Mouse (Mus musculus) heart, embryonic 16.5 days (tissue): ENCODE data around the gene Rprd1b. TPM values are rescaled to one million over a fixed set of nuclear protein-coding genes. Genes with fewer than 3 reads are reported as not detected.

Experiments
- ATAC-seq: fragments of 200-750 bp; cut with Nextera tagmentation; replicated peaks from 2 replicates; pipeline ENCODE4 v1.8.0; 2017; ENCODE audit warnings: moderate number of reproducible peaks; ENCODE audit not compliant: insufficient read depth, low FRiP score; ENCODE audit errors: extremely low read depth
- H3K27ac ChIP-seq: fragments of 300-500 bp; sonication (generic); 2 replicates; pipeline ENCODE4 v1.5.1; 2014; ENCODE audit warnings: mild to moderate bottlenecking, low read length, control low read depth, moderate library complexity
- H3K27me3 ChIP-seq: fragments of 300-500 bp; sonication (generic); 2 replicates; pipeline ENCODE4 v1.6.1; 2014; ENCODE audit warnings: low read length, mixed read lengths; ENCODE audit not compliant: control insufficient read depth, insufficient read depth
- H3K36me3 ChIP-seq: fragments of 300-500 bp; sonication (generic); 2 replicates; pipeline ENCODE4 v1.6.1; 2014; ENCODE audit not compliant: control insufficient read depth, insufficient read depth
- H3K4me1 ChIP-seq: fragments of 300-500 bp; sonication (generic); 2 replicates; pipeline ENCODE4 v1.6.1; 2014; ENCODE audit warnings: low read length, mixed read lengths; ENCODE audit not compliant: control insufficient read depth, insufficient read depth
- H3K4me2 ChIP-seq: fragments of 300-500 bp; sonication (generic); 2 replicates; pipeline ENCODE4 v1.6.1; 2014; ENCODE audit warnings: low read depth, mild to moderate bottlenecking, control low read depth, low read length
- H3K4me3 ChIP-seq: fragments of 300-500 bp; sonication (generic); 2 replicates; pipeline ENCODE4 v1.5.1; 2014; ENCODE audit warnings: mild to moderate bottlenecking, control low read depth, low read length
- H3K9ac ChIP-seq: fragments of 300-500 bp; sonication (generic); 2 replicates; pipeline ENCODE4 v1.6.1; 2014; ENCODE audit warnings: low read length, control low read depth
- H3K9me3 ChIP-seq: fragments of 300-500 bp; sonication (generic); replicated peaks from 2 replicates; pipeline ENCODE4 v1.6.1; 2016; ENCODE audit warnings: low read length; ENCODE audit not compliant: control insufficient read depth
- WGBS: fragments of 180-500 bp; shearing (Covaris S2); extraction: QIAGEN DNeasy Blood & Tissue Kit; methylation state at CpG from one replicate; pipeline ENCODE4 v1.1.7; 2014; 5-methylcytosine and 5-hydroxymethylcytosine counted together
- polyA plus RNA-seq: library from polyadenylated mRNA; unstranded; fragments of >200 nt; fragmentation: Nextera tagmentation; extraction: Ambion mirVana; gene quantifications from 2 replicates; pipeline ENCODE4 v1.2.1, GENCODE M21; 2015

The Rprd1b gene
- polyA plus RNA-seq, 1 experiment from 2014 or later = 32.0 TPM

GRCm38 (mm10) chr2:157992501-157992900, 35.8 kb upstream of the Rprd1b start:
- Histone ChIP-seq H3K4me2 (no peak overlapping the region), H3K9me3 (no peaks in the 10 kb centered on the region), H3K27ac (no peak overlapping the region), H3K4me1 (peaks cover 6% of the 10 kb centered on the region; the same call in 1 of the 2 replicates), H3K27me3 (no peaks in the 10 kb centered on the region), H3K4me3 (no peak overlapping the region), H3K9ac (no peak overlapping the region), H3K36me3 (peaks cover 35% of the 10 kb centered on the region)
- ATAC-seq = no peak
- 93% methylated on average over 4 of the region's 4 CpGs for WGBS

DNA sequence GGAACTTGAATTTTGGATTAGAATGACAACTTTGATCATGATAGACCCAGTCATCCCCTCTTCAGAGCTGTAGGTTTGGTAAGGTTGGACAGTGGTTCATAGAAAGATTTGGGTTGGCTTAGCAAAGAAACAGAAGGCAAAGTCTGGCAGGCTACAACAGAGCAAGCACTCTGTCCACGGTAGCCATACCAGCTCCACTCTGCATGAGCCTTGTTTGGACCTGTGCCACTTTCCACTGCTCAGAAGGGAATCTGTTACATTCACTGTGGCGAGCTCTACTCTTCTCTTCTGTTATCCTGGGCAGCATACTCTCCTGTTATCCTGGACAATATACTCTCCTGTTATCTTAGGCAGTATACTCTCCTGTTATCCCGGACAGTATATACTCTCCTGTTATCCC, 29.5 kb upstream of the Rprd1b start:
- Histone ChIP-seq H3K4me2 (no peak overlapping the region), H3K4me3 (no peak overlapping the region), H3K36me3 (peaks cover 17% of the 10 kb centered on the region), H3K27me3 (no peaks in the 10 kb centered on the region), H3K4me1 (no peaks in the 10 kb centered on the region), H3K9ac (no peak overlapping the region), H3K27ac (no peak overlapping the region), H3K9me3 (no peaks in the 10 kb centered on the region)
- no peak for ATAC-seq
- WGBS = 34% methylated on average over 3 of the region's 3 CpGs

GRCm38 (mm10) chr2:158004620-158005019, 23.7 kb upstream of the Rprd1b start:
- ATAC-seq = no peak

DNA sequence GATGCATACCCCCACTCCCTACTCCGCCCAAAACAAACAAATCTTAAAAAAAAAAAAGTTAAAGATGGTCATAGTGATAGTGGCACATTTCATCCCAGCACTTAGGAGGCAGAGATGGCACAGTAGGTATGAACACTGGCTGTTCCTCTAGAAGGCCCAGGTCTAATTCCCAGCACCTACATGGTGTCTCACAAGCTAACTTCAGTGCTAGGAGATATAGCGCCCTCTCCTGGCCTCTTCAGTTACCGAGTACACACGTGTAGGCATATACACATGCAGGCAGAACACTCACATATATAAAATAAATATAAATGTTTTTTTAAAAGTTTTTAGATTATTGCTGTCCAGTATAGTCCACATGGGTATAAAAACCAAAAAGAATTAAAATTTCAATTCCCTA, 22.7 kb upstream of the Rprd1b start:
- H3K4me2 ChIP-seq = no peak overlapping the region
- 93% methylated on average over 4 of the region's 4 CpGs for WGBS
- H3K9ac ChIP-seq = no peak overlapping the region
- no peaks in the 10 kb centered on the region for H3K9me3 ChIP-seq
- no peak overlapping the region for H3K4me3 ChIP-seq
- no peak for ATAC-seq
- H3K36me3 ChIP-seq = peaks cover 12% of the 10 kb centered on the region
- no peak overlapping the region for H3K27ac ChIP-seq
- no peaks in the 10 kb centered on the region for H3K27me3 ChIP-seq
- peaks cover 12% of the 10 kb centered on the region for H3K4me1 ChIP-seq

More at GRCm38 (mm10) chr2:158004620-158005019, 23.7 kb upstream of the Rprd1b start:
- Histone ChIP-seq H3K4me2 (no peak overlapping the region), H3K36me3 (peaks cover 12% of the 10 kb centered on the region), H3K9ac (no peak overlapping the region), H3K4me1 (peaks cover 8% of the 10 kb centered on the region), H3K4me3 (no peak overlapping the region), H3K27ac (no peak overlapping the region), H3K27me3 (no peaks in the 10 kb centered on the region), H3K9me3 (no peaks in the 10 kb centered on the region)
- 50% methylated on average over 6 of the region's 6 CpGs for WGBS

GRCm38 (mm10) chr2:158009373-158009772, 18.9 kb upstream of the Rprd1b start:
- Histone ChIP-seq H3K27ac (no peak overlapping the region), H3K36me3 (peaks cover 12% of the 10 kb centered on the region), H3K4me2 (no peak overlapping the region), H3K9me3 (no peaks in the 10 kb centered on the region), H3K27me3 (no peaks in the 10 kb centered on the region), H3K4me3 (no peak overlapping the region), H3K4me1 (peaks cover 12% of the 10 kb centered on the region), H3K9ac (no peak overlapping the region)
- no peak for ATAC-seq
- WGBS = 60% methylated on average over 7 of the region's 7 CpGs

GRCm38 (mm10) chr2:158012608-158013007, 15.7 kb upstream of the Rprd1b start:
- H3K9ac ChIP-seq = no peak overlapping the region
- 95% methylated on average over 3 of the region's 3 CpGs for WGBS

GRCm38 (mm10) chr2:158017330-158017729, 11.0 kb upstream of the Rprd1b start:
- Histone ChIP-seq H3K4me3 (no peak overlapping the region), H3K36me3 (no peaks in the 10 kb centered on the region), H3K4me2 (no peak overlapping the region), H3K9ac (no peak overlapping the region), H3K27ac (no peak overlapping the region), H3K9me3 (no peaks in the 10 kb centered on the region), H3K4me1 (no peaks in the 10 kb centered on the region), H3K27me3 (no peaks in the 10 kb centered on the region)
- no peak for ATAC-seq
- 60% methylated on average over 4 of the region's 4 CpGs for WGBS

More at GRCm38 (mm10) chr2:158012608-158013007, 15.7 kb upstream of the Rprd1b start:
- H3K27ac ChIP-seq = no peak overlapping the region
- H3K4me1 ChIP-seq = peaks cover 12% of the 10 kb centered on the region
- no peak overlapping the region for H3K4me3 ChIP-seq
- H3K4me2 ChIP-seq = no peak overlapping the region
- H3K27me3 ChIP-seq = no peaks in the 10 kb centered on the region
- H3K36me3 ChIP-seq = peaks cover 8% of the 10 kb centered on the region
- ATAC-seq = no peak
- H3K9me3 ChIP-seq = no peaks in the 10 kb centered on the region

- Histone ChIP-seq H3K9ac (peak overlapping the region; percentile 98), H3K27me3 (no peaks in the 10 kb centered on the region), H3K4me2 (peak overlapping the region; percentile 91), H3K27ac (peak overlapping the region; percentile 94), H3K4me3 (peak overlapping the region; percentile 99), H3K4me1 (peaks cover 24% of the 10 kb centered on the region), H3K9me3 (no peaks in the 10 kb centered on the region), H3K36me3 (no peaks in the 10 kb centered on the region)
- WGBS = 2% methylated on average over 16 of the region's 16 CpGs
- ATAC-seq = no peak
Observed at GRCm38 (mm10) chr2:158027855-158028353, 393 bp upstream of the Rprd1b start.

- Histone ChIP-seq H3K4me3 (peak overlapping the region; percentile 99), H3K36me3 (no peaks in the 10 kb centered on the region), H3K9ac (peak overlapping the region; percentile 98; the same call in 1 of the 2 replicates), H3K4me2 (peak overlapping the region; percentile 91), H3K27me3 (no peaks in the 10 kb centered on the region), H3K9me3 (no peaks in the 10 kb centered on the region), H3K4me1 (peaks cover 26% of the 10 kb centered on the region), H3K27ac (no peak overlapping the region)
- no peak for ATAC-seq
- WGBS = 74% methylated on average over 7 of the region's 7 CpGs
Observed at GRCm38 (mm10) chr2:158030007-158030406, 1.7 kb downstream of the Rprd1b start.
